Mouse (Mus musculus): ENCODE results near the gene Mnt.
"Not testable (repeated sequence)": the region's sequence is repeated elsewhere in the genome, so short reads cannot be mapped to it uniquely, and the experiment has no call there.

Mnt gene

DNA sequence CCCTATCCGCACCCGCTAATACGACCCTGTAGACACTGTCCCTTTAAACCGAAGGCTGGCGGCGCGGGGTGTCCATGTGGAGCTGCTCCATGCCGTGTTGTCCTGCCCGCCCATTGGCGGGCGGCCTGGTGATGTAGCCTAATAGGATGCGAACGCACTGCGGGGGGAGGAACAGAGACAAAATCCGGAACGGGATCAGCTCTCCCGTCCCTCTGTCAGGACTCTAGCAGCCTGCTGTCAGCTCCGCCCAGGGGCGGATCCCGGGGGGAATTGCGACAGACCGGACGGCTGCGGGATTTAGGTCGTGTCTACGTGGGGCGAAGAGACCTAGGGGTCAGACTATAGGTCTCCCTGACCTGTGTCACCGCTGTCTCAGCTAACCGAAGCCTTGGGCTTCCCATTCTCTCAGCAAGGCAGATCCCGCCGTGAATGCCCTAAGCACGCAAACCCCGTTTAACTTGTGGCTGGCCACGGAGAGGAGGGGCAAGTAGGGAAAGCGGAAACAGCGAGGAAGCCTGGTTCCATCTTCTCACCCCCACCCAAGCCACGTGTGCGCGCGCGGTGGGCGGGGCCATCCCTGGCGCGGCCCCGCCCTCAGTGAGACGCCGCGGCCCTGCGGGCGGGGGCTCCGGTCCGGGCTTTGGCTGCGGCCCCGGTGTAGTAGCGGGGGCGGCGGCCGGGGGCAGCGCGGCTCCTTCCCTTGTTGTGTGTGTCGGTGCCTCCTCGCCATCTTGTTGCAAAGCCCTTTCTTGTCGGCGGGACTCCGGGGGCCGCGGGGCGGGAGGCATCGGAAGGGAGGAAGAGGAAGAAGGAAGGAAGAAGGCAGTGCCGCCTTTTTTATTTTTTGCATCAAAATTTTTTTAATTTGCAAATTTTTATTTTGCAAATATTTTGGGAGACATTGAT is at the start of gene Mnt:
Gene Mnt (plus strand): TSS at position 665 of the 906 bp plus-strand sequence.
- DNase-seq: peak; percentile 100

DNA sequence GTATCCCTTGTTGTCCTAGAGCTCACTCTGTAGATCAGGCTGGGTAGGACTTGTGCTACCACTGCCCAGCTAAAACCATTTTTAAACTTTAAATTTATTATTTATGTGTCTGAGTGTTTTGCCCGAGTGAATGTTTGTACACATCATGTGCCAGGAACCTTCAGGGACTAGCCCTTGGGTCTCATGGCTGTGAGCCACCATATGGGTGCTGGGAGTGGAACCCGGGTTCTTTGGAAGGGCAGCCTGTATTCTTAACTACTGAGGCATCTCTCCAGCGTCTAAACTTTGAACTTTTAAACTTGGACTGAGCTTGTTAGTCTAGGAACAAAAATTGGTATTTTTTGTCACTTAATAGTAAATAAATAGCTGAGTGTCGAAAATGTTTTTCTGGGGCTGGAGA is 37.8 kb upstream of the Mnt start:
- DNase-seq: no peak

DNA sequence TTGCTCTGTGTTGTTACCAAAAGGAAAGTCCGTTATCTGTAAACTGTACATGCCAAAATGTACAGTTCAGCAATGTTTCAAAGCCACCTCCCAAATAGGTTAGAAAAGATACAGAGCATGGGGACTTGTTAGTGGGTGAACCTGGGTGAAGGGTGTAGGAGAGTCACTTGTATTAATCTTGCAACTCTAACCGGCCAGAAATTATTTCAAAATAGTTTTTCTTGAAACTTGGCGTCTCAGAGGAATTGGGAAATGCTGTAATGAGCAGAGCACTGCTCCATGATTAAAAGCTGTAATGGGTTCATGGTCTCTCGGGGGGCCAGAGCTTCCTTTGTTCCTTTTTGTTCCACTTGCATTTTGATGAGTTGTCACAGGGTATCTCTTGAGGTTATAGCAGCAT is 30.1 kb upstream of the Mnt start:
- no peak for DNase-seq

DNA sequence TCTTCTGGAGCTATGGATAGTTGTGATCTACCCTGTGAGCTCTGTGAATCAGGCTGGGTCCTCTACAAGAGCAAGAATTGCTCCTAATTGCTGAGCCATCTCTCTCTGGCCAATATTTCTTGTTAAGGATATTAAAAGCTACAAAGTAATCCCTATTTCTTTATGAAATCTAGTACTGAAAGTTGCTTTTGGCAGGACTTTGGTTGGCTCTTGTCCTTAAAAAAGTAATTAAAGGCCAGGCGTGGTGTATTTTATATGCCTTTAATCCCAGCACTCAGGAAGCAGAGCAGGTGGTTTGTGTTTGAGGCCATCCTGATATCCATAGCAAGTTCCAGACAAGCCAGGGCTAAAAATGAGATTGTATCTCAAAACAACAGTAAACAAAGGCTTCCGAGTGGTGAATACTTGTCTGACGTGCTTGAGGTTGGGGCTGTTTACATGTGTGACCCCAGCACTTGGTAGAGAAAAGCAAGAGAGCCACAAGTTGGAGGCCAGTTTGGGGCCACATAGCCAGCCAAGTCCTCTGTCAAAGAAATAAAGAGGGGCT is 26.6 kb upstream of the Mnt start:
- no peak for DNase-seq

GRCm38 (mm10) chr11:74807246-74807882 is 23.4 kb upstream of the Mnt start:
- DNase-seq: no peak

GRCm38 (mm10) chr11:74808251-74808853 is 22.4 kb upstream of the Mnt start:
- DNase-seq: no peak

GRCm38 (mm10) chr11:74810134-74810533 is 20.6 kb upstream of the Mnt start:
- no peak for DNase-seq

DNA sequence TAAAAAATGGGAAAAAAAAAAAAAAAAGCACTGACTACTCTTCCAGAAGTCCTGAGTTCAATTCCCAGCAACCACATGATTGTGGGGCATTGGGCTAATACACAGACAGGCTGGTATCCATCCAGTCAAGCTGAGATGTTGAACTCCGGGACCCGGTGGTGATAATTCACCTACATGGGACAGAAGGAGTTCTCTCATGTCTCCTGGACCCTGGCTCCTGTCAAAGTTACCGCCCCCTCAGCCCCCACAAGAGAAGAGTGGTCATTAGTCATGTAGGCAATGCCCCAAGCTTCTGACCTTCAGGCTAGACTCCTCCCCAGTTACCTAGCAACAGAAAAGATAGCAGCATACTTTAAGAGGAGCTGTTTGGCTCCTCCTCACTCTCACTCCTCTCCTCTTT is 19.7 kb upstream of the Mnt start:
- not testable (repeated sequence) for DNase-seq

GRCm38 (mm10) chr11:74811538-74811937 is 19.2 kb upstream of the Mnt start:
- DNase-seq: no peak

- no peak for DNase-seq
Observed at GRCm38 (mm10) chr11:74815795-74816194, 14.9 kb upstream of the Mnt start.

- DNase-seq: no peak
Observed at GRCm38 (mm10) chr11:74820921-74821320, 9.8 kb upstream of the Mnt start.

DNA sequence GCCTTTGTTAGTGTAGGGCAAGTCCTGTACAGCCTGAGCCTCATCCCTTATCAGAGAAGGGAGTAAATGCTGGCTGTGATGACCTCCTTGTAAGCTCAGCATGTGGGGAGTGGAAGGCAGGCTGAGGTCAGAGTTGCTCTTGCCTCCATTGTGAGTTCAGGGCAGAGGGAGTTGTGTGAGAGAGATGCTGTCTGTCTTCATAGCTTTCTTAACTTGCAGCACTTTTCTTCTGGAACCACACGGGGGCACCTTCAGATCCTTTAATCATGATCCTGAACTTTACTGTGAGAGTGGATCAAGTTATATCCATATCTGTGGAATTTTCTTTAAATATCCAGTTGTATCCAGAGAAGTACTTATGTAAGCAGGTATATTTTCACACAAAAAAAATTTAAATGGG is 9.3 kb upstream of the Mnt start:
- no peak for DNase-seq

DNA sequence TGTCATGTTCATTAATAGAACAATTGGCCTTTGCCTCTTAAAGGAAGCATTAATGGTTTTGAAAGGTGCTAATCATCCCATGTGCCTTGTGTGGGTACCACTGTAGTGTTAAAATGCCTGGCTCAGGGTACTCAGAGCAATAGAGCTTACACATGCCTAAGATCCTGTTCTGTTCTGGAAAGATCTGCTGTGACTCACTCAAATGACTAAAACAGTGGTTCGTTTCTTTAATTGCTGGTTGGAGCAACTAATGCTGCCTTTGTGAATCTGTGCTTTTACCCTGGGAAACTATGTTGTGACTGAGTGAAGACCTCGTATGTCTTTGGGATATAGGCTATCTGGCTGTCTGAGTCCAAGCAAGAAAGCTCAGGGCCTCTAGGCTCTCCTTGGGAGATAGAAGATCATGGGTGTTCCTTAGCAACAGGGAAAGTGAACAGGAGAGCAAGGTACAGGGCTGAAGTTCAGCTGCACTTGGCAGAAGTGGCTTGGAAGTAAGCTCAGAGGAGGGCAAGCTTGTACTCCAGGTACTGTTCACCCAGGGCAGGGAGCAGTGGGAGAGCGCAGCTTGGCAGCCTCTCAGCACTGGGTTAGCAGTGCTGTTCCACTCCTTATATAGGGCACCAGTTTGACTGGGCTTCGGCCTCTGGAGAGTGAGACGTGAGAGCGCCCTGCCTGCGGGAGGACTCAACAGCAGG is 7.8 kb upstream of the Mnt start:
- DNase-seq: no peak

- DNase-seq: peak; percentile 23
Observed at GRCm38 (mm10) chr11:74826151-74826550, 4.6 kb upstream of the Mnt start.

- DNase-seq: no peak
Observed at GRCm38 (mm10) chr11:74826702-74827101, 4.0 kb upstream of the Mnt start.

DNA sequence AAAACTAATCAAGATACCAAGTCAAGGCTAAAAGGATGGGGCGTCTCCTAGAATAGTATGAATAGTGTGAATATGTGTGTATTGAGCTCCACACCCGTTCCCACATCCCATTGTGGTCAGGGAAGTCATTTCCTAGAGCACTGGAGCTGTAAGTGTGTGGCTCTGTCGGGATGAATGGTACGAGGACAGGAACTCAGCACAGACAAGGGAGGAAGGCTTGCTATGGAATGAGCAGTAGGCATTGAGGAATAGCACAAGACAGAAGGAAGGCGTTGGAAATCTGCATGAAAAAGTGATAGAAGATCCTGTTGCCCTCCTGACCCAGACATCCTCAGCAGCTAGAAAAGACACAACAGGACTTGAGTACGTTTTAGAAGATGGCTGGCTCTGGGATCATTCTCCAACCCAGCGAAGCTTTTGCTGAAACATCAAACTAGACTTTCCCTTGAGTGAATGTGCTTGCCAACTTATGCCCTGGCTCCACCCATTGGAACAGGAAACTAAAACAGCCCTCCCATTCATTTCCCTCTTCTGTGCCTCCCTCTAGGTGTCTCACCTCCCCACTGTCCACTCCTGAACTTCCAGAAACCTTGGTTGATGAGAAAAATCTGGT is 2.8 kb upstream of the Mnt start:
- peak; percentile 31 for DNase-seq

DNA sequence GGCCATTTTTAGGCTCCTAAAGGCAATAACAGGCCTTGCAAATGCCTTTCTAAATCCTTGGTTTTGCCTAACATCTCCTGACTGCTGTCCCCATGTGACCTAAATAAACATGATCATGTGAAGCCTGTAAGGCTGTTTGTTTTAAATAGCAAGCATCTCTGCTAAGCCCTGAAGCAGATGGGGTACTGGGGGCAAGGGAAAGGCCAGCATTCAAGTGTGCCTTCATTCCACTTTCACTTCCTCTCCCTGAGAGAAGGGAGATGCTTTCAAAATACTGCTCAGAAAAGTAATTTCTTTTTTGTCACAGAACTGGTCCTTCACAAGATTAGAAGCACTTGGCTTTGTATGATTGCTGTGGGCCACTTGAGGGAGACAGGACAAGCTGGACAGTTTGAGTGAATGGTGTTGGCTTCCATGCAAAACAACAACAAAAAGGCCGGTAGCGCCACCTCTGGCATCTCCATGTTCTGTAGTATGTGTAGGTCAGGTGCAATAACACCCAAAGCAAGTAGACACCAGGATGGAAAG is 2.3 kb upstream of the Mnt start:
- peak; percentile 45 for DNase-seq

DNA sequence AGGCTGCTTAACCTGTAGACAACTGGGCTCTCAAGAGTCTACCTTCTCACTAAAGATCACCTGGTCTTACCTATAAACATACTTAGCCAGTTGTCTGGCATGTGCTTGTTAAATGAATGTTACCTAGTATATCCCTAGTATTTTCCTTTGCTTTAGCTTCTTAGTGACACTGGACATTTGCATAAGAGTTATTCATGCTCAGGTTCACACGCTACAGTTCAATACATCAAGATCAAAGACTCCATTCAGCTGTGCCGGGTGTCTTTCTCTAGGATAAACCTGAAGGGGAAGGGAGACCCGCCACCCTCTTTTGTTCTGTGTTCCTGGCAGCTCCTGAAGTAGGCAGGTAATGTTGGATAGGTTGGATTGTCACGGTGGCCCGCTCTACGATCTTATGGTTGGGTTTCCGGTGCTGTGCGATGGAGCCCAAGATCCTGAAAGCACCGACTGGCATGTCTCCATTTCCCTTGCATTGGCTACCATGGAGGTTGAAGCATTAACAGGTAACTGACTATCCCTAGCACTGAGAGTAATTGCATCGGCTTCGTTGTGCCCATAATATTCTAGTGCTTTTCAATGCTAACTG is 1.7 kb upstream of the Mnt start:
- peak; percentile 56 for DNase-seq

GRCm38 (mm10) chr11:74829812-74830211 is 908 bp upstream of the Mnt start:
- no peak for DNase-seq

DNA sequence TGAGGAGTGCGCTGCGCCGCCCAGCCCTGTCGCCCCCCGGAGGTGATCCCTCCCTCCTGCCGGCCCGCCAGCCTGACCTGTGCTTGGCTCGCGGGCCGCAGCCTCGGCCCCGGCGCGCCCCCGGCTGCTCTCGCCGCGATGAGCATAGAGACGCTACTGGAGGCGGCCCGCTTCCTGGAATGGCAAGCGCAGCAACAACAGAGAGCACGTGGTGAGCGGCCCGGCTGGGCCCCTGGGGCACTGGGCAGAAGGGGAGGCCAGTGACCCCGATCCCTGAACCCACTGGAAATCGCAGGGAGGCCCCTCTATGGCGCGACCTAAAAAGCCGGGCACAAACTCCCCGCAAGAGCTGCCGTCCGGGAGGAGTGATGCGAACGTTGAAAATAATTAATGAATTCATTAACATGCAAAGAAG is 478 bp downstream of the Mnt start:
- DNase-seq: peak; percentile 77

- DNase-seq: peak; percentile 98
Observed at GRCm38 (mm10) chr11:74831606-74832451, 1.1 kb downstream of the Mnt start.
